ENCODE assay signal across 9 mouse cellular contexts in genomic region chr19:41317315-41318095, GRCm38 (mm10). TPM values are rescaled to one million over a fixed set of nuclear protein-coding genes. Genes with fewer than 3 reads are reported as not detected.
DNase-seq lines count a peak whose midpoint lies in the region; ATAC-seq and TF ChIP-seq lines count a peak whose summit lies in the region.
"Had no signal": no experiment of that assay in that cellular context is flagged by ENCODE, and none has a peak within 500 bp of the region (broad histone marks: within the 10 kb centered on the region; RNA-seq: fewer than 3 reads in every experiment).

No protein-coding gene starts in this region.

- H3K9ac ChIP-seq in liver, adult 2 months (ENCODE audit: low read depth, low read length): no peak overlapping the region

- no peaks in the 10 kb centered on the region; the same call in 1 of the 2 replicates for H3K79me2 ChIP-seq in liver, adult 2 months (ENCODE audit: control insufficient read depth, insufficient read depth, low read length)

- no peaks in the 10 kb centered on the region for H3K27me3 ChIP-seq in liver, adult 2 months (ENCODE audit: control insufficient read depth, insufficient read depth, low read length)

- peak; percentile 69 for TF ChIP-seq CTCF in liver, adult 2 months (IDR thresholded peaks at IDR 0.05; ENCODE audit: low read depth, low read length)

- no peak overlapping the region for H3K4me3 ChIP-seq in liver, adult 2 months (ENCODE audit: insufficient read depth, low read depth, low read length)

- ATAC-seq in inflammation-experienced regulatory T-cells, adult 6 months: peak; percentile 72

- no peaks in the 10 kb centered on the region; the same call in 1 of the 2 replicates for H3K4me1 ChIP-seq in liver, adult 2 months (ENCODE audit: control insufficient read depth, insufficient read depth, low read length)

- peak; percentile 32 for DNase-seq in kidney, adult 18-20 months
- DNase-seq in kidney, adult 11 months: no peak
- peak; percentile 73 for DNase-seq in ZHBTc4 (ENCODE audit: low read depth, low spot score)
- peak; percentile 34 for DNase-seq in embryo, embryonic 11.5 days (ENCODE audit: low read depth, low spot score)
- DNase-seq in liver, adult 2 months (ENCODE audit: extremely low read depth, low read depth, low spot score): peak; percentile 33
- peak; percentile 24 for DNase-seq in neural tube, embryonic 10.5 days (ENCODE audit: extremely low spot score, low spot score)
- peak; percentile 32 for DNase-seq in yolk sac, embryonic 10.5 days (ENCODE audit: low spot score)

- WGBS in liver, adult 2 months: 52% methylated on average over 11 of the region's 11 CpGs

- H3K36me3 ChIP-seq in liver, adult 2 months (ENCODE audit: control insufficient read depth, insufficient read depth, low read length): peaks cover 27% of the 10 kb centered on the region

- no peak overlapping the region for H3K27ac ChIP-seq in liver, adult 2 months (replicated peaks; ENCODE audit: insufficient read depth, low read depth, low read length)
- H3K27ac ChIP-seq: macrophage had no signal

- TF ChIP-seq POLR2A in liver, adult 2 months (IDR thresholded peaks at IDR 0.05; ENCODE audit: extremely low read depth, insufficient read depth, low read length): no peak

RNA-seq across cellular contexts. Expression of gene Tm9sf3, which starts 53.7 kb away (rescaled TPM):
- 10 to 100 TPM; 21.4 to 38.9 (median 32.2) TPM for polyA plus RNA-seq in inflammation-experienced regulatory T-cells, adult 6 months (2017; shearing (Covaris generic))
- 138 and 141 TPM in 2 replicates for total RNA-seq in liver, adult 2 months (2014; rRNA removed)
- 41.7 and 47.2 TPM in 2 replicates for polyA plus RNA-seq in liver, adult 2 months (2012; rRNA removed)
